Mouse (Mus musculus) neural tube, embryonic 14.5 days (tissue): ENCODE results near the gene H2-Q10. TPM values are rescaled to one million over a fixed set of nuclear protein-coding genes. Genes with fewer than 3 reads are reported as not detected.
A peak's percentile ranks its signal among the peaks of the same experiment; 100 is the strongest.
"Not testable (repeated sequence)": the region's sequence is repeated elsewhere in the genome, so short reads cannot be mapped to it uniquely, and the experiment has no call there.

ENCODE experiments used
- ATAC-seq: fragments of 200-750 bp; cut with Nextera tagmentation; 2 replicates; pipeline ENCODE4 v1.8.0; 2017; ENCODE audit warnings: low read depth, mild to moderate bottlenecking, moderate TSS enrichment, moderate library complexity
- H3K27ac ChIP-seq: fragments of 300-500 bp; sonication (generic); 2 replicates; pipeline ENCODE4 v1.5.1; 2014; ENCODE audit warnings: low read depth, mild to moderate bottlenecking, control low read depth, low read length, moderate library complexity, mixed read lengths
- H3K27me3 ChIP-seq: fragments of 300-500 bp; sonication (generic); 2 replicates; pipeline ENCODE4 v1.6.1; 2014; ENCODE audit warnings: low read length; ENCODE audit not compliant: control insufficient read depth, insufficient read depth
- H3K36me3 ChIP-seq: fragments of 300-500 bp; sonication (generic); 2 replicates; pipeline ENCODE4 v1.6.1; 2014; ENCODE audit warnings: low read length, mixed read lengths; ENCODE audit not compliant: control insufficient read depth, insufficient read depth
- H3K4me1 ChIP-seq: fragments of 300-500 bp; sonication (generic); 2 replicates; pipeline ENCODE4 v1.6.1; 2014; ENCODE audit warnings: low read length; ENCODE audit not compliant: control insufficient read depth, insufficient read depth
- H3K4me2 ChIP-seq: fragments of 300-500 bp; sonication (generic); 2 replicates; pipeline ENCODE4 v1.6.1; 2014; ENCODE audit warnings: mild to moderate bottlenecking, low read depth, low read length, control low read depth
- H3K4me3 ChIP-seq: fragments of 300-500 bp; sonication (generic); 2 replicates; pipeline ENCODE4 v1.5.1; 2014; ENCODE audit warnings: low read depth, low read length, control low read depth, mixed read lengths
- H3K9ac ChIP-seq: fragments of 300-500 bp; sonication (generic); replicated peaks from 2 replicates; pipeline ENCODE4 v1.6.1; 2014; ENCODE audit warnings: low read depth, mild to moderate bottlenecking, control low read depth, low read length, mixed read lengths
- H3K9me3 ChIP-seq: fragments of 300-500 bp; sonication (generic); 2 replicates; pipeline ENCODE4 v1.6.1; 2016; ENCODE audit warnings: low read length; ENCODE audit not compliant: control insufficient read depth
- WGBS: fragments of 180-500 bp; shearing (Covaris S2); extraction: QIAGEN DNeasy Blood & Tissue Kit; methylation state at CpG from one replicate; pipeline ENCODE4 v1.1.7; 2014; 5-methylcytosine and 5-hydroxymethylcytosine counted together
- polyA plus RNA-seq: library from polyadenylated mRNA; unstranded; fragments of >200 nt; fragmentation: Nextera tagmentation; extraction: Ambion mirVana; gene quantifications from 2 replicates; pipeline ENCODE4 v1.2.1, GENCODE M21; 2014

The H2-Q10 gene
- polyA plus RNA-seq, 1 experiment from 2014 or later, result 0.27 TPM

GRCm38 (mm10) chr17:35428883-35429282 lies 41.0 kb upstream of the H2-Q10 start:
- not testable (repeated sequence) for H3K4me2 ChIP-seq, H3K36me3 ChIP-seq, ATAC-seq, H3K4me1 ChIP-seq, H3K9ac ChIP-seq, H3K27me3 ChIP-seq, H3K27ac ChIP-seq, H3K9me3 ChIP-seq, H3K4me3 ChIP-seq
- WGBS, result 92% methylated on average over 6 of the region's 6 CpGs

GRCm38 (mm10) chr17:35430671-35431070 lies 39.2 kb upstream of the H2-Q10 start:
- H3K27me3 ChIP-seq, result not testable (repeated sequence)
- 91% methylated on average over 6 of the region's 6 CpGs for WGBS

DNA sequence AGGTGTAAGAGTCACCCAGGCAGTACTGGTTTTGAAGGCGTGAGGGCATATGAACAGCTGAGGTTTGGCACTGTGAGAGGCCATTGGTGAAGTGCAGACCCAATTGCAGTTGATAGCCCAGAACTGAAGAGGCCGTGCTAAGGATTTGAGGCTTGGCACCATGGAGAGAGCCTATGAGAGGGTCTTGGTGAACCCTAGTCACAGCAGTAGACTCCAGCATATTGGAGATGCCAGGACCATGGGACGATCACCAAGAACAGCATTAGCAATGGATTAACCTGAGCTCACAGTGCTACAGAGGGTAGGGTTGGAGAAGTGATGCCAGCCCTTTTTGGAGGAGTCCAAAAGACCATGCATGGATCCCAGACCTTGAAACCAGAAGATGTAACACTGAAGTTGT lies 37.7 kb upstream of the H2-Q10 start:
- H3K36me3 ChIP-seq, H3K27me3 ChIP-seq, H3K4me2 ChIP-seq, H3K27ac ChIP-seq, H3K4me1 ChIP-seq, H3K9me3 ChIP-seq, H3K4me3 ChIP-seq, H3K9ac ChIP-seq, ATAC-seq: not testable (repeated sequence)
- 81% methylated on average over 3 of the region's 3 CpGs for WGBS

More at GRCm38 (mm10) chr17:35430671-35431070, 39.2 kb upstream of the H2-Q10 start:
- H3K9ac ChIP-seq, H3K4me2 ChIP-seq, H3K4me3 ChIP-seq, ATAC-seq, H3K9me3 ChIP-seq, H3K27ac ChIP-seq, H3K36me3 ChIP-seq, H3K4me1 ChIP-seq: not testable (repeated sequence)

DNA sequence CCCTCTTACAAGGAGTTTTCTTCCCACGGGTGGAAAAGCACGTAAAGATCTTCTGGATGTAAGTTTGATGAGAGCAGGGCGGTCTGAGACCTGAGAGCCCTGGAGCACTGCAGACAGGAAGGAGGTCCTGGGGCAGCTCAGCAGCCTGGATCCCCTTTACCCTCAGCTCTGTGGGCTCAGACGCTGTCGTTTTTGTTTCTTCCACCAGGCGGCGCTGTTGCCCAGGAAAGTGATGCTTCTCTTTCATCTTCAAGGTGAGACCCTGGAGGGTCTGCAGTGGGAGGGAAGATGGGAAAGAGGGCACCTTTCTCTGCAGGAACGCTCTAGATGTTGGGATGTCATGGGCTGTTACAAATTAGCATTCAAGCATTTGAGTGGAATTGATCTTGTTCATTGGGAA lies 35.1 kb upstream of the H2-Q10 start:
- not testable (repeated sequence) for H3K9me3 ChIP-seq

GRCm38 (mm10) chr17:35435577-35435976 lies 34.3 kb upstream of the H2-Q10 start:
- ATAC-seq, H3K9ac ChIP-seq, H3K4me2 ChIP-seq, H3K27me3 ChIP-seq, H3K36me3 ChIP-seq, H3K4me3 ChIP-seq, H3K27ac ChIP-seq, H3K9me3 ChIP-seq, H3K4me1 ChIP-seq: not testable (repeated sequence)
- WGBS, result 81% methylated on average over 3 of the region's 3 CpGs

More for the DNA sequence above, 35.1 kb upstream of the H2-Q10 start:
- not testable (repeated sequence) for H3K4me1 ChIP-seq, H3K27ac ChIP-seq, ATAC-seq, H3K36me3 ChIP-seq, H3K4me3 ChIP-seq, H3K9ac ChIP-seq, H3K27me3 ChIP-seq, H3K4me2 ChIP-seq
- 10% methylated on average over 8 of the region's 8 CpGs for WGBS

DNA sequence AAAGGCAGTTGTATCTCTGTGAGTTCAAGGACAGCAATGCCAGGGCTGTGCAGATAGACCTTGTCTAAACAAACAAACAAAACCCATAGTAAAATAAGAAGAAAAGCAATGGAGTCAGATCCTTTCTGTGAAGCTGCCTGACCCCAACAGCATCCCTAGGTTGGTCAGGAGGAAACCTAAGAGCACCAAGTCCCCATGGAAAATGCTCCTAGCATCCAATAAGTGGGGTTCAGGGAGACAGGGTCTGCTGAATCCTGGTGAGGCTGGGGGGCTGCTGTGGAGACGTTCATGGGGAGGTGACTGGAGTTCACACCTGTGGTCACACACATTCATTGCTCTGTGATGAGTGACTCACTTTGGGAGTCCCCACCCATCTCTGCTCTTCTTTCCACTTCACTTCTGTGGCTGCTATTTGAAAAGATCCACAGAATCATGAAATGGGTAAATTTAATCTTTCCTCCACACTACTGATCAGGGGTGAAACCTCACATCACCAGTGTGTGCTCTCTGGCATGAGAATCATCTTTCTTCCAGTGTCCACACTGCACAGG lies 32.4 kb upstream of the H2-Q10 start:
- H3K4me1 ChIP-seq, H3K27ac ChIP-seq, H3K27me3 ChIP-seq, H3K9me3 ChIP-seq, H3K9ac ChIP-seq, H3K36me3 ChIP-seq, H3K4me3 ChIP-seq, H3K4me2 ChIP-seq, ATAC-seq: not testable (repeated sequence)
- WGBS, result 69% methylated on average over 1 of the region's 1 CpGs

- H3K36me3 ChIP-seq, ATAC-seq, H3K4me2 ChIP-seq, H3K4me3 ChIP-seq, H3K27me3 ChIP-seq, H3K9me3 ChIP-seq, H3K9ac ChIP-seq, H3K4me1 ChIP-seq, H3K27ac ChIP-seq: not testable (repeated sequence)
- WGBS, result 78% methylated on average over 1 of the region's 3 CpGs
Observed at GRCm38 (mm10) chr17:35438395-35438794, 31.5 kb upstream of the H2-Q10 start.

GRCm38 (mm10) chr17:35438885-35439284 lies 31.0 kb upstream of the H2-Q10 start, which contains the start of gene H2-Q7:
H2-Q7 (plus strand) TSS chr17:35439155.
- not testable (repeated sequence) for H3K27me3 ChIP-seq, H3K4me1 ChIP-seq, H3K36me3 ChIP-seq, H3K9me3 ChIP-seq, H3K27ac ChIP-seq
- 2% methylated on average over 18 of the region's 18 CpGs for WGBS
- Histone ChIP-seq H3K4me2 (peak within 1 kb of the TSS; percentile 84), H3K4me3 (peak within 1 kb of the TSS; percentile 41), H3K9ac (peak within 1 kb of the TSS; percentile 54)
- peak; percentile 95 for ATAC-seq

DNA sequence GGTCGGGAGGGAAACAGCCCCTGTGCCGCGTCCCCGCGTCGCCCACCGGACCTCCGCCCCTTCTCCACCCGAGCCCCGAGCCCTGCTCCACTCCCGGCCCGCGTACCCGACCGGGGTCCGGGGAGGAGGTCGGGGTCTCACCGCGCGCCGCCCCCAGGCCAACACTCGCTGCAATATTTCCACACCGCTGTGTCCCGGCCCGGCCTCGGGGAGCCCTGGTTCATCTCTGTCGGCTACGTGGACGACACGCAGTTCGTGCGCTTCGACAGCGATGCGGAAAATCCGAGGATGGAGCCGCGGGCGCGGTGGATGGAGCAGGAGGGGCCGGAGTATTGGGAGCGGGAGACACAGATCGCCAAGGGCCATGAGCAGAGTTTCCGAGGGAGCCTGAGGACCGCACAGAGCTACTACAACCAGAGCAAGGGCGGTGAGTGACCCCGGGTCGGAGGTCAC lies 30.6 kb upstream of the H2-Q10 start:
- not testable (repeated sequence) for H3K27me3 ChIP-seq, H3K4me1 ChIP-seq, H3K36me3 ChIP-seq, H3K9me3 ChIP-seq, H3K27ac ChIP-seq
- peak overlapping the region; percentile 84 for H3K4me2 ChIP-seq
- H3K9ac ChIP-seq, result peak overlapping the region; percentile 54
- ATAC-seq, result peak; percentile 74
- H3K4me3 ChIP-seq, result peak overlapping the region; percentile 41
- under 1% methylated on average over 41 of the region's 48 CpGs for WGBS
